Mouse (Mus musculus): ENCODE measurements around the gene Tmem33. TPM values are rescaled to one million over a fixed set of nuclear protein-coding genes. Genes with fewer than 3 reads are reported as not detected.

Gene Tmem33
- polyA plus RNA-seq (2015; fragmentation: Nextera tagmentation; extraction: Ambion mirVana): 91.6 and 98.1 TPM in 2 replicates

GRCm38 (mm10) chr5:67260531-67261371 lies at the start of gene Tmem33:
Gene Tmem33, plus strand, starts transcription at chr5:67260565.
- peaks cover 15% of the 10 kb centered on the region for H3K36me3 ChIP-seq
- no peaks in the 10 kb centered on the region for H3K9me3 ChIP-seq
- WGBS: under 1% methylated on average over 67 of the region's 67 CpGs
- H3K27ac ChIP-seq: peak within 1 kb of the TSS; percentile 97
- ATAC-seq (ENCODE audit: insufficient read depth, low FRiP score, low read depth): peak; percentile 90
- H3K4me3 ChIP-seq (replicated peaks): peak within 1 kb of the TSS; percentile 94
- H3K4me1 ChIP-seq: no peaks in the 10 kb centered on the region; the same call in 1 of the 2 replicates
- peak within 1 kb of the TSS; percentile 85 for H3K9ac ChIP-seq
- peak within 1 kb of the TSS; percentile 70 for H3K4me2 ChIP-seq
- no peaks in the 10 kb centered on the region for H3K27me3 ChIP-seq (replicated peaks)

- H3K4me3 ChIP-seq (replicated peaks): no peak overlapping the region
- no peak overlapping the region for H3K27ac ChIP-seq
- H3K9ac ChIP-seq: no peak overlapping the region
- H3K4me2 ChIP-seq: no peak overlapping the region
- WGBS: 23% methylated on average over 5 of the region's 5 CpGs
- ATAC-seq (ENCODE audit: insufficient read depth, low FRiP score, low read depth): no peak
- no peaks in the 10 kb centered on the region for H3K36me3 ChIP-seq
- no peaks in the 10 kb centered on the region for H3K4me1 ChIP-seq
- H3K9me3 ChIP-seq: no peaks in the 10 kb centered on the region
- peaks cover 58% of the 10 kb centered on the region for H3K27me3 ChIP-seq (replicated peaks)
These were observed 47.2 kb upstream of the Tmem33 start for GRCm38 (mm10) chr5:67213168-67213567.

DNA sequence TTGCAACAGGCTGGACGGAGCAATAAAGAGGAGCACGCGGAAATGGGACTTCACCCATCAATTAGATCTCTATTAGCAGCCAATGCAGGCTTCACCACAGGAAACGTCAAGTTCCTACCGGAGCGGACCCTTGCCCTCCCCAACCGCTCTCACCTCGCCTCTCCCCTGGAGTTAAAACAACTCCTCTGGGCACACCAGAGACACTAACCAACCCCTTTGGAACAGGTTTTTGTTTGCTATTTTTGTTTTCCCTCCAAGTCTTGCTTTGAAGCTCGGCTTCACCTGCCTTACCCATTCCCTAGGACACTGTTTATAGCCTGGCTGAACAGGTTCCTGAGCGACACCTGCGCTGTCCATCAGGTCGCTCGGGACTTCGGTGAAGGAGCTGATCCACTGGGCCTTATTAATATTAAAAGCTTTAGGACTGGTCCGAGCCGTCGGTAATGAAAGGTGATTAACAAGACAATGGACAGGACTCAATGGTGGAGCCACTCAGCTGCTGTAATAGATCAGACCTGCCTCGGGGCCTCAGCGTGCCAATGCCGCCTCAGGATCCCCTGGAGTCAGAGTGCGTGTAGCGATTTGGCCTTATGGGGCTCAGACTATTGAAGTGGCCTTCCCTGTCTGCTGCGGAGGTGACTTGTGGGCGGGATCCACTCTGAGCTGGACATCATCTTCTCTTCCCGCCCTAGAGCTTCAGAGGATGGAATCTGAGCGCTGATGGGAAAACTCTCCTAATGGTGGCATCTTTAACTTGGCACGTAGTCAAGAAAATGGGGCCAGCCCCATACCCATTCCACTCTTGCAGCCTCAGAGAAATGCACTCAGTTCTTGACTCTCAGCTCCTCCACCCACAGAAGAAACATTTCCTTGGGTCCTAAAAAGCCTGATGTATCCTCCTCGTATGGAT lies 45.0 kb upstream of the Tmem33 start:
- H3K4me1 ChIP-seq: no peaks in the 10 kb centered on the region
- 0 out of 2 replicates have a peak overlapping the region, but pooled peaks have one; percentile 1 for H3K4me3 ChIP-seq (replicated peaks)
- no peaks in the 10 kb centered on the region for H3K36me3 ChIP-seq
- no peak overlapping the region for H3K9ac ChIP-seq
- no peaks in the 10 kb centered on the region for H3K9me3 ChIP-seq
- no peak overlapping the region for H3K4me2 ChIP-seq
- ATAC-seq (ENCODE audit: insufficient read depth, low FRiP score, low read depth): no peak
- 2% methylated on average over 28 of the region's 28 CpGs for WGBS
- peaks cover 76% of the 10 kb centered on the region for H3K27me3 ChIP-seq (replicated peaks)
- no peak overlapping the region for H3K27ac ChIP-seq

GRCm38 (mm10) chr5:67216031-67216778 lies 44.2 kb upstream of the Tmem33 start:
- Histone ChIP-seq H3K36me3 (no peaks in the 10 kb centered on the region), H3K4me3 (replicated peaks) (0 out of 2 replicates have a peak overlapping the region, but pooled peaks have one; percentile 6), H3K27me3 (replicated peaks) (peaks cover 79% of the 10 kb centered on the region), H3K4me1 (no peaks in the 10 kb centered on the region), H3K9ac (no peak overlapping the region), H3K4me2 (peak overlapping the region; percentile 19; the same call in 1 of the 2 replicates), H3K9me3 (no peaks in the 10 kb centered on the region), H3K27ac (no peak overlapping the region)
- ATAC-seq (ENCODE audit: insufficient read depth, low FRiP score, low read depth): no peak
- under 1% methylated on average over 49 of the region's 49 CpGs for WGBS

GRCm38 (mm10) chr5:67216779-67217095 lies 43.6 kb upstream of the Tmem33 start:
- no peak overlapping the region for H3K4me3 ChIP-seq (replicated peaks)
- no peak overlapping the region for H3K4me2 ChIP-seq
- 3% methylated on average over 9 of the region's 9 CpGs for WGBS
- peaks cover 82% of the 10 kb centered on the region for H3K27me3 ChIP-seq (replicated peaks)
- H3K27ac ChIP-seq: no peak overlapping the region
- no peak for ATAC-seq (ENCODE audit: insufficient read depth, low FRiP score, low read depth)
- H3K9ac ChIP-seq: no peak overlapping the region
- no peaks in the 10 kb centered on the region for H3K9me3 ChIP-seq
- H3K4me1 ChIP-seq: no peaks in the 10 kb centered on the region
- no peaks in the 10 kb centered on the region for H3K36me3 ChIP-seq

DNA sequence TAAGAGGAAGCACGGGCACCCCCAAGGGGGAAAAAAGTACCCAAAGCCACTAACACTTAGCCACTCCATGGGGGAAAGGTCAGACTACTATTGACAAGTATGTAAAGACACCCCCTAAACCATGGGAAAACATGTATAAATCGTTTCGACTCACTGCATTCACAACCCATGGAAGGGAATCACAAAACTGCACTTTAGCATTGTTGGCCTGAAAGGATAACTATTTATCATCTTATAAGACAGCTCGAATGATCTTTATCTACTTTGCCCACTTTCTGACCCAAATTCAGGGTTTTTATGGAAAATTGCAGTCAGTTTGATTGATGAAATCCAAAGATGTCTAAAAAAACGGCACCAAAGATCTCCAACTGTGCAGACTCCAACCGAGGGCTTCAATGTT lies 38.5 kb upstream of the Tmem33 start:
- no peak overlapping the region for H3K4me3 ChIP-seq (replicated peaks)
- H3K9me3 ChIP-seq: no peaks in the 10 kb centered on the region
- H3K27me3 ChIP-seq (replicated peaks): peaks cover 86% of the 10 kb centered on the region
- no peak overlapping the region for H3K4me2 ChIP-seq
- H3K36me3 ChIP-seq: no peaks in the 10 kb centered on the region
- H3K4me1 ChIP-seq: no peaks in the 10 kb centered on the region
- 4% methylated on average over 6 of the region's 6 CpGs for WGBS
- no peak for ATAC-seq (ENCODE audit: insufficient read depth, low FRiP score, low read depth)
- H3K27ac ChIP-seq: no peak overlapping the region
- H3K9ac ChIP-seq: no peak overlapping the region

GRCm38 (mm10) chr5:67222440-67223390 lies 37.6 kb upstream of the Tmem33 start:
- H3K27ac ChIP-seq: no peak overlapping the region; the same call in 1 of the 2 replicates
- no peak for ATAC-seq (ENCODE audit: insufficient read depth, low FRiP score, low read depth)
- H3K4me2 ChIP-seq: peak overlapping the region; percentile 48
- peak overlapping the region; percentile 12 for H3K4me3 ChIP-seq (replicated peaks)
- no peaks in the 10 kb centered on the region for H3K36me3 ChIP-seq
- no peaks in the 10 kb centered on the region for H3K9me3 ChIP-seq
- H3K9ac ChIP-seq: no peak overlapping the region
- 2% methylated on average over 44 of the region's 44 CpGs for WGBS
- H3K27me3 ChIP-seq (replicated peaks): peaks cover 90% of the 10 kb centered on the region
- no peaks in the 10 kb centered on the region for H3K4me1 ChIP-seq

GRCm38 (mm10) chr5:67223391-67224121 lies 36.8 kb upstream of the Tmem33 start:
- Histone ChIP-seq H3K27ac (peak overlapping the region; percentile 4; the same call in 1 of the 2 replicates), H3K9ac (no peak overlapping the region), H3K4me1 (no peaks in the 10 kb centered on the region), H3K9me3 (no peaks in the 10 kb centered on the region), H3K36me3 (no peaks in the 10 kb centered on the region), H3K27me3 (replicated peaks) (peaks cover 90% of the 10 kb centered on the region), H3K4me3 (replicated peaks) (no peak overlapping the region; the same call in 1 of the 2 replicates), H3K4me2 (no peak overlapping the region)
- 4% methylated on average over 15 of the region's 15 CpGs for WGBS
- peak; percentile 27; the same call in 1 of the 2 replicates for ATAC-seq (ENCODE audit: insufficient read depth, low FRiP score, low read depth)

GRCm38 (mm10) chr5:67224122-67224502 lies 36.3 kb upstream of the Tmem33 start:
- WGBS: 12% methylated on average over 6 of the region's 6 CpGs

DNA sequence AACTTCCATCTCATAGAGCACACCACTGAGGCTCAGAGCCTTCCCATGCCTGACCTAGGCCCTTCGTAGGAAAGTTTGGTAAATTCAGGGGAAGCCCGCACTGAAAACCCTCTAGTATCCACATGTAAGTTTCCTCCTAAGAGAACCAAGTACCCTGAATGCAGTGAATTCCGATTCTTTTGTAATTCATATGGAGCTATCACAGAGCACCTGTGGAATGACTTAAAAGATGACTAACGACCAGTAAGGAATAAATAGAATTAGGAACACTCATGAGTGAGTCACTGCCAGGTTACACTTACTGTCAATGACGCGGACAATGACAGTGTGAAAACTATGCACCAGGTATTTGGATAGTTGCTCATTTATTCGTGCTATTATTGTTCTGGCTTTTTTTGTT lies 34.6 kb upstream of the Tmem33 start:
- peaks cover 92% of the 10 kb centered on the region for H3K27me3 ChIP-seq (replicated peaks)
- no peak overlapping the region for H3K27ac ChIP-seq
- ATAC-seq (ENCODE audit: insufficient read depth, low FRiP score, low read depth): no peak
- WGBS: 42% methylated on average over 7 of the region's 7 CpGs
- H3K9ac ChIP-seq: no peak overlapping the region
- H3K4me3 ChIP-seq (replicated peaks): no peak overlapping the region
- no peaks in the 10 kb centered on the region for H3K36me3 ChIP-seq
- peaks cover 5% of the 10 kb centered on the region for H3K4me1 ChIP-seq
- no peak overlapping the region for H3K4me2 ChIP-seq
- no peaks in the 10 kb centered on the region for H3K9me3 ChIP-seq

More at GRCm38 (mm10) chr5:67224122-67224502, 36.3 kb upstream of the Tmem33 start:
- ATAC-seq (ENCODE audit: insufficient read depth, low FRiP score, low read depth): no peak
- no peak overlapping the region for H3K27ac ChIP-seq
- H3K4me1 ChIP-seq: no peaks in the 10 kb centered on the region
- no peaks in the 10 kb centered on the region for H3K36me3 ChIP-seq
- H3K9me3 ChIP-seq: no peaks in the 10 kb centered on the region
- H3K4me3 ChIP-seq (replicated peaks): no peak overlapping the region
- H3K4me2 ChIP-seq: no peak overlapping the region
- no peak overlapping the region for H3K9ac ChIP-seq
- H3K27me3 ChIP-seq (replicated peaks): peaks cover 91% of the 10 kb centered on the region

Data from stomach, embryonic 15.5 days (tissue).